Mouse (Mus musculus): ENCODE measurements around the gene Sema5b. TPM values are rescaled to one million over a fixed set of nuclear protein-coding genes. Genes with fewer than 3 reads are reported as not detected.

Gene Sema5b
- polyA plus RNA-seq, 1 experiment: 22.3 TPM

DNA sequence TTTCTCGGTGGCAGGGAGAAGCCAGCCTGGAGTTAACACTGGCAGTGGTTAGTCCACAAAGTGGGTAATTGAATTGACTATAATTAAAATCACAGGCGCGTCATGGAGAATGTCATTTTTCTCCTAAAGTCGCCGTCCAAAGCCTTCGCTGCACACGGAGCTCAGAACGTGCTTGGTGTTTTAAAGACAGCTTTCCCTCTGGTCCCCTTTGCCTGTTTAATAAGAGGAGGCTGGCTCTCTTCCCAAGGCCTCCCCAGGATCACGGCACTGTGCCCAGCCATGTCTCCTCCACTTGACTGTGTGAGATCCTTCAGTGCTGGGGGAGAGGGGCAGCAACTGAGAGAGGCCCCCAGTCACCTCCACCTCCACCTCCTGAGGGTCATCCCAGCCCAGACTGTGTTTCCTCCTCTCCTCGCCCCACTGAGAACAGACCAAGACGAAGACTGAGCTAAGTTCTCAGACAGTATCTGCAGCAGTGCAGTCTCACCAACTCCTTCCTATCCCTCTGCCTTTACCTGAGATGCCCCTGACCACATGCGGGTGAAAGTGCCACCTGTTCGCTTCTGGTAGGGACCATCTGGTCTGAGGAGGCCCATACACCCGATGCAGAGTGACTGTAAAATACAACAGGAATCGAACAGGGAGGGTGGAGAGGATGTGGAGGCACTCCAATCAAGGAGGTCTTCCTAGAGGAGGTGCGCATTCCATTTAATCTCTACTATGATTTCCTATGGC lies 84.5 kb downstream of the Sema5b start:
- DNase-seq (ENCODE audit: extremely low spot score in 1 of 2, low spot score in 1 of 2): peak in 1 of 2 experiments; percentile 30

DNA sequence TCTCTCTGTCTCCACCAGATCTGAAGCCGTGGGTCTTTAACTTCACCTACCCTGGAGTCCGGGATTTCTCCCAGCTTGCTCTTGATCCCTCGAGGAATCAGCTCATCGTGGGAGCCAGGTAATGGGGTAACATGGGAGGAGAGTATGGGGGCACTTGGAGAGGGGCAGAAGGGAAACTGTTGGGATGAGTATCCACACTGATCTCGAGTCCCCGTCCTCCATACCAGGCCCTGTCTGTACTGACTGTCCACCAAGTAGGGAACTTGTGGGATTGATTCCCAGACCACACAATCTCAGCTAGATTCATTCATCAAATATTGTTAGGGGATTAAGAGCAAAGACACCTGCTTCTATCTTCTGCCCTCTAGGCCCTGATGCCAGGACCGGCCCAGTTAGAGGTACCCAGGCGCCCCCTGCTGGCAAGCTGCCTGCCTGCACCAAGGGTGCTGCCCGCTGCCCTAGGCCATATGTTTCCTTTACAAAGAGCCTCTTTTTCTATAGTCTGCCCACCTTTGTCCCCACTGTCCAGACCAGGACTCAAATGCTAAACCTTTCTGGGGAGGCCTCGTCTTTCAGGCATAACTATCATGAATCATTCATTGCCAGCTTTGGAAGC lies 87.2 kb downstream of the Sema5b start:
- peak in 1 of 2 experiments; percentile 89 for DNase-seq (ENCODE audit: extremely low spot score in 1 of 2, low spot score in 1 of 2)

DNA sequence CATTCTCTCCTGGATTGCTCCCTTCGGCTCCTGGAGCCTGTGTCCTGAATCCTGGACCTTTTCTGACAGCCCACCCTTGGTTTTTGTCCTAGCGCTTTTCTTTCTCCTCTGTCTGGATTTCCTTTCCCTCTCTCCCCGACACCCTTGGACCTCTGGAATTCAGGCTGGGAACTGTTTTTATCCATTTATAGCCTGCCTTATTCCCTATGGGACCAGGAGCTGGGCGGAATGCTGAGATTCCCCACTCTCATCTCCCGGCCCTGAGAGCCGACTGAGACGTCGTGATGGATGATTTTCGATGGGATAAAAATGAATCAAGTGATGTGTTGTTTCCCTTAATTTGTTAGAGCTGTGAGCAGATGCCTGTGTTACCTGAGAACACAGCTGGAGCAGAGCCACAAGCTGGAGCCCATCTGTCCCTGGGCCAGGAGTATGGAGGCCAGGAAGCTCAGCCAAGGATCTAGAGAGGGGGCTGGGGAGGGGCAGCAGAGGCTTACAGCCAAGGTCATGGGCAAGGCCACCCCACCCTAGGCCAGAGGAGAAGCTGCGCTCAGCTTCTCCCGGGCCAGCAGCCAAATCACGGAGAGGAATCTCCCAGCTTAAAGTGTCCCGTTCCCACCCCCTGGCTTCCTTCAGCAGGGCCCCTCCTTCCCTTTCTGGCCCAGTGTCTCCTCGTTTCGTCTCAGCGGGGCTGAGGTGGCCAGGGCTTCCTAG lies 89.7 kb downstream of the Sema5b start:
- DNase-seq (ENCODE audit: extremely low spot score in 1 of 2, low spot score in 1 of 2): no peak

DNA sequence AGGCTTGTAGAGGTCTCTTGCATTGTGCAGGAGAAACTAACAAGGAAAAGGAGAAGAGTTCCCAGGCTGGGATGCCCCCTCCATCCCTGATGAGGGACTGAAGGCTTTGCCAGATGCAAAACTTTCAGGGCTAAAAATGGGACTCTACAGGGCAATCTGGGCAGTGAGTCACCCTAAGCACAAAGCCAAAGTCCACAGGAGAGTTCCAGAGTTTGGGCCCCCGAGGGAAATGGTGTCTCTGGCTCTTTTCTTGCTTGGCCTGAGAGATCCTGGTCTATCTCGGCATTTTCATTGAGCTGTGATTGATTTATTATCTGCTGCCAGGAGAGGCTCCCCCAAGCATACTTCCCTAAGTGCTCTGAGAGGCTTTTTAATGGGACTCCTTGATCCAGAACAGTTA lies 92.1 kb downstream of the Sema5b start:
- no peak for DNase-seq (ENCODE audit: extremely low spot score in 1 of 2, low spot score in 1 of 2)

GRCm38 (mm10) chr16:35634971-35635370 lies 94.0 kb downstream of the Sema5b start:
- no peak for DNase-seq (ENCODE audit: extremely low spot score in 1 of 2, low spot score in 1 of 2)

- DNase-seq (ENCODE audit: extremely low spot score in 1 of 2, low spot score in 1 of 2): no peak
Measured at GRCm38 (mm10) chr16:35639505-35639904, 98.6 kb downstream of the Sema5b start.

- no peak for DNase-seq (ENCODE audit: extremely low spot score in 1 of 2, low spot score in 1 of 2)
Measured at GRCm38 (mm10) chr16:35648862-35649261, 107.9 kb downstream of the Sema5b start.

GRCm38 (mm10) chr16:35652206-35652605 lies 111.3 kb downstream of the Sema5b start:
- no peak for DNase-seq (ENCODE audit: extremely low spot score in 1 of 2, low spot score in 1 of 2)

GRCm38 (mm10) chr16:35652706-35653105 lies 111.8 kb downstream of the Sema5b start:
- no peak for DNase-seq (ENCODE audit: extremely low spot score in 1 of 2, low spot score in 1 of 2)

GRCm38 (mm10) chr16:35653951-35654350 lies 113.0 kb downstream of the Sema5b start:
- DNase-seq (ENCODE audit: extremely low spot score in 1 of 2, low spot score in 1 of 2): no peak

DNA sequence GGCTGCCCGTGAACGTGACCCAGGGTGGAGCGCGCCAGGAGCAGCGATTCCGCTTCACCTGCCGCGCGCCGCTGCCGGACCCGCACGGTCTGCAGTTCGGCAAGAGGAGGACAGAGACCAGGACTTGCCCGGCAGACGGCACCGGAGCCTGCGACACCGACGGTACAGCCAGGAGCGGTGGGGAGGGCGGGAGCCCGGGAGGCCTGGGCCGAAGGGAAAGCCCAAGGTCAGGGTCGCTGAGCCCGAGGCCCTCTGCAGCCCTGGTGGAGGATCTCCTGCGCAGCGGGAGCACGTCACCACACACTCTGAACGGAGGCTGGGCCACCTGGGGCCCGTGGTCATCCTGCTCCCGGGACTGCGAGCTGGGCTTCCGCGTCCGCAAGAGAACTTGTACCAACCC lies 119.3 kb downstream of the Sema5b start:
- DNase-seq (ENCODE audit: extremely low spot score in 1 of 2, low spot score in 1 of 2): no peak

GRCm38 (mm10) chr16:35663831-35664414 lies 123.0 kb downstream of the Sema5b start:
- no peak for DNase-seq (ENCODE audit: extremely low spot score in 1 of 2, low spot score in 1 of 2)

GRCm38 (mm10) chr16:35664847-35665246 lies 123.9 kb downstream of the Sema5b start:
- DNase-seq (ENCODE audit: extremely low spot score in 1 of 2, low spot score in 1 of 2): no peak

GRCm38 (mm10) chr16:35677511-35678113 lies 136.7 kb downstream of the Sema5b start:
- DNase-seq (ENCODE audit: extremely low spot score in 1 of 2, low spot score in 1 of 2): no peak

GRCm38 (mm10) chr16:35678476-35678875 lies 137.5 kb downstream of the Sema5b start:
- DNase-seq (ENCODE audit: extremely low spot score in 1 of 2, low spot score in 1 of 2): no peak

DNA sequence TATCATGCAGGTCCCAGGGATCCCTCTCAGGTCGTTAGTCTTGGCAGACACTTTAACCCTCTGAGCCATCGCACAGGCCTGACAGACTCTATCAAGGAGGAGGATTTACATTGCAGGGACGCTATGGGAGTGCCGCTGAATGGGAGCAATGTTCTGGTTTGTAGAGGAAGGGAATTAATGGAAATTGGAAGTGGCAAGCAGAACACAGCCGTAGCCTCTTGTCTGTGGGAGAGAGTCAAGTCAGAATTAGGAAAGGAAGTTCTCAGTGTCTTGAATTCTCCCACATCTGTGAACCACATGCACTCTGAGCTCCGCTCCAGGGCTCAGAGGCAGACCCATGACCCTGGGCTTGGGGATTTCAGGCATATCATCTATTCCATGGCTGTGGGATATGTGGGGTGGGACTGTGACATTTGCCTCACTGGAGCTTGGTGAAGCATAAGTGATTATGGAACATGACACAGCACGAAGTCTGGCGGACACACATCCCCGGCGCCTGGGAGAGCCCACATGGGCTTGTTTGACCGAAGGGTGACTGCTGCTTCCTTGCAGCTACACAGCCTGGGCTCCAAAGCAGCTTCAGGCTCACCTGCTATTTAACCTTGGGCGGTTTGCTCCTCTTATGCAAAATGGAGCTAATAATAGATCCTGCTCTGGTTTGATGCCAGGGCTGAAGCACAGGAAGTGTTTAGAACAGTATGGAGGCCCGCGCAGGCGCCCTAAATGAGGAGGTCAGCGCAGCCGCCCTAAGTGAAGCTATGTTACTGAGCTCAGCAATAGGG lies 140.6 kb downstream of the Sema5b start:
- no peak for DNase-seq (ENCODE audit: extremely low spot score in 1 of 2, low spot score in 1 of 2)

GRCm38 (mm10) chr16:35685027-35685426 lies 144.1 kb downstream of the Sema5b start:
- no peak for DNase-seq (ENCODE audit: extremely low spot score in 1 of 2, low spot score in 1 of 2)

DNA sequence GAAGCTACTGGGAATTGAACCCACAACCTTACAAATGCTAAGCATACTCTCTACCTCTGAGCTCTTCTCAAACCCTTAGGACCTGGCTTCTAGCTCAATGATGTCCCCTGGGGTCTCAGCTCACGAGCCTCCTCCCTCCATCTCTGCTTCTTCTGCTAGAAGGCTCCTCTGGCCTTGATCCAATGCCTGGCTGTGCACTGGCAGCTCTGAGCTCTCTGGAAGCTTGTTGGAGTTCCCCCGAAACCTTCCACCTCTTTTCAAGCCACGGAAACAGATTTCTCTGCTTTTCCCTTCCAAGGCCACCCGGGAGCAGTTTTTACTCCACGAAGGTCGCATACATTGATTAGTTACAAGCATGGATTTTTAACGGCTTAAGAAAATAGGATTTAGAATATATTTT lies 145.5 kb downstream of the Sema5b start:
- no peak for DNase-seq (ENCODE audit: extremely low spot score in 1 of 2, low spot score in 1 of 2)

- no peak for DNase-seq (ENCODE audit: extremely low spot score in 1 of 2, low spot score in 1 of 2)
Measured at GRCm38 (mm10) chr16:35691606-35692005, 150.7 kb downstream of the Sema5b start.

- no peak for DNase-seq (ENCODE audit: extremely low spot score in 1 of 2, low spot score in 1 of 2)
Measured at GRCm38 (mm10) chr16:35694250-35694846, 153.4 kb downstream of the Sema5b start.
